Mouse (Mus musculus) midbrain, postnatal 0 days (tissue): ENCODE measurements at regions not wholly inside any gene's neighbourhood (a gene's known extent, or its start where the extent isn't known, plus 50 kb on each side); places are given as distances from the start of the nearest gene placed in this dataset.

ENCODE experiments used
- ATAC-seq: fragments of 200-750 bp; cut with Nextera tagmentation; 2 replicates; pipeline ENCODE4 v1.8.0; 2017; ENCODE audit warnings: moderate number of reproducible peaks, mild to moderate bottlenecking, moderate TSS enrichment, moderate library complexity; ENCODE audit not compliant: low FRiP score
- DNase-seq: peaks from one replicate; pipeline ENCODE4 v3.0.0-alpha.2; 2015; ENCODE audit warnings: low spot score
- H3K27ac ChIP-seq: fragments of 300-500 bp; sonication (generic); 2 replicates; pipeline ENCODE4 v1.5.1; 2014; ENCODE audit warnings: low read depth, mild to moderate bottlenecking, low read length, mixed read lengths
- H3K27me3 ChIP-seq: fragments of 300-500 bp; sonication (generic); 2 replicates; pipeline ENCODE4 v1.6.1; 2014; ENCODE audit warnings: low read length, control low read depth, mixed read lengths; ENCODE audit not compliant: insufficient read depth
- H3K36me3 ChIP-seq: fragments of 300-500 bp; sonication (generic); 2 replicates; pipeline ENCODE4 v1.6.1; 2014; ENCODE audit warnings: low read length, control low read depth, mixed read lengths; ENCODE audit not compliant: insufficient read depth
- H3K4me1 ChIP-seq: fragments of 300-500 bp; sonication (generic); 2 replicates; pipeline ENCODE4 v1.6.1; 2014; ENCODE audit warnings: mild to moderate bottlenecking, control low read depth, antibody characterized with exemption, low read length, mixed read lengths; ENCODE audit not compliant: insufficient read depth
- H3K4me2 ChIP-seq: fragments of 300-500 bp; sonication (generic); 2 replicates; pipeline ENCODE4 v1.6.1; 2014; ENCODE audit warnings: low read depth, mild to moderate bottlenecking, low read length, mixed read lengths; ENCODE audit not compliant: poor library complexity, severe bottlenecking
- H3K4me3 ChIP-seq: fragments of 300-500 bp; sonication (generic); 2 replicates; pipeline ENCODE4 v1.5.1; 2014; ENCODE audit warnings: low read depth, mild to moderate bottlenecking, low read length, moderate library complexity
- H3K9ac ChIP-seq: fragments of 300-500 bp; sonication (generic); replicated peaks from 2 replicates; pipeline ENCODE4 v1.6.1; 2014; ENCODE audit warnings: mild to moderate bottlenecking, low read length, moderate library complexity, mixed read lengths; ENCODE audit not compliant: poor library complexity, severe bottlenecking
- H3K9me3 ChIP-seq: fragments of 300-500 bp; sonication (generic); 2 replicates; pipeline ENCODE4 v1.6.1; 2016; ENCODE audit warnings: low read length, control low read depth
- CTCF ChIP-seq: IDR thresholded peaks from 2 replicates; pipeline ENCODE4 v1.5.1; 2016; ENCODE audit warnings: antibody characterized with exemption, mild to moderate bottlenecking
- WGBS: fragments of 180-500 bp; shearing (Covaris S2); extraction: QIAGEN DNeasy Blood & Tissue Kit; methylation state at CpG from one replicate; pipeline ENCODE4 v1.1.7; 2014; 5-methylcytosine and 5-hydroxymethylcytosine counted together

DNA sequence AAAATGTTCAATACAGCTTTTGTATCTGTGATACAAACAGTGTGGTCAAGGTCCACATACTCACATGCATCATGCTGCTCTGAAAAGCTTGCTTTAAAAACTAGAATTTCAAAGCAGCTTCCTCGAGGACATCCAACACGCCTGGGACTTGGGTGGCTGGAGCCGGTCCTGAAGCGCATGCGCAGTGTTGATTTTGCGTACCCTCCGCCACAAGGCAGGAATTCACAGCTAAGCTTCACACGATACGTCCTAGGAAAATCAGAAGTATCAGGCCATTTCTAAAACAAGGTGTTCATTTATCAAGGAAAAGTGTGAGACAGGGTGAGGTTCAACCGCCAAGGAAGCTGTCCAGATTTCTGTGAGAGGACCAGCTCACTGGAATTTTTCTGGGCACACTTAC is 202.1 kb upstream of the Daam1 start:
- Histone ChIP-seq H3K4me2 (no peak overlapping the region), H3K4me3 (no peak overlapping the region), H3K9ac (no peak overlapping the region), H3K27me3 (no peaks in the 10 kb centered on the region), H3K9me3 (no peaks in the 10 kb centered on the region), H3K36me3 (no peaks in the 10 kb centered on the region), H3K27ac (no peak overlapping the region), H3K4me1 (no peaks in the 10 kb centered on the region)
- DNase-seq: no peak
- ATAC-seq: no peak
- TF ChIP-seq CTCF: no peak
- 81% methylated on average over 10 of the region's 10 CpGs for WGBS

DNA sequence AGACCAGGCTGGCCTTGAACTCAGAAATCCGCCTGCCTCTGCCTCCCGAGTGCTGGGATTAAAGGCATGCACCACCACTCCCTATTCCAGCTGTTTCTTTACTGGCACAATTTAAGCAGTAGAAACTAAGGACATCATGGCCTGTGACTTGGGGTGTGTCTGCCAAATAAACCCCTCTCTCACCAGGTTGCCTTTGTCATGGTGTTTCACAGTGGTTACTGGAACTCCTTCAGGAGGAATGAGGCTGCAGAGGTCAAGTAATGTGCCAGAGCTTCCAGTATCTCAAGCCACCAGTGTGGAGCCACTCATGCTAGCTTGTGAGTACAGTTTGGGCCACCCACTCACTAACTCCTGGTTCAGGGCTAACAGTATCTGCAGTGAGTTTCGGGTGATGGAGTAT is 200.5 kb upstream of the Daam1 start:
- H3K4me1 ChIP-seq: no peaks in the 10 kb centered on the region
- DNase-seq (no peak), ATAC-seq (no peak)
- TF ChIP-seq CTCF: no peak
- no peaks in the 10 kb centered on the region for H3K27me3 ChIP-seq
- WGBS: 93% methylated on average over 3 of the region's 3 CpGs
- H3K36me3 ChIP-seq: no peaks in the 10 kb centered on the region
- H3K9ac ChIP-seq: no peak overlapping the region
- H3K4me3 ChIP-seq: no peak overlapping the region
- H3K27ac ChIP-seq: no peak overlapping the region
- no peak overlapping the region for H3K4me2 ChIP-seq
- H3K9me3 ChIP-seq: no peaks in the 10 kb centered on the region

- Histone ChIP-seq H3K9me3 (no peaks in the 10 kb centered on the region), H3K4me3 (no peak overlapping the region), H3K27ac (no peak overlapping the region), H3K4me2 (no peak overlapping the region), H3K9ac (no peak overlapping the region), H3K27me3 (no peaks in the 10 kb centered on the region), H3K4me1 (peaks cover 5% of the 10 kb centered on the region; the same call in 1 of the 2 replicates), H3K36me3 (no peaks in the 10 kb centered on the region)
- ATAC-seq (no peak), DNase-seq (no peak)
- no peak for TF ChIP-seq CTCF
- 76% methylated on average over 6 of the region's 6 CpGs for WGBS
Measured at GRCm38 (mm10) chr12:71636300-71636699, 194.6 kb upstream of the Daam1 start.

DNA sequence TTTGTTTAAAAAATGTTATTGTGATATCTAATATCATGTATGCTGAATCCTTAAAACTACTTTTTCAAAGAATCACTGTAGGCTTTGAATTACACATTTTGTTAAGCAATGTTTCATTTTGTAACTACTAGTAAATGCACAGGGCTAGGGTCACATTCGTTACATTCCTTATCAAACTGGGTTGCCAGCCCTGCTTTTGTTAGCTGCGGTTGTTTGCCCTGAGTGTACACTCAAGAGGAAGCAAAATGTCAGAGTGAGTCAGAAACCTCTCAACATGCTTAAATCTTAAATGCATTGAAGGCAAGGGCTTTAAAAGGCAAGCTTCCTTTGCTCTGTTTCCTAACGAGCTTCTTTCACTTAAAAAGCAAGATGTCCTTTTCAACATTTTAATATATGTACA is 193.6 kb upstream of the Daam1 start:
- no peak for DNase-seq
- 82% methylated on average over 3 of the region's 3 CpGs for WGBS
- no peak for TF ChIP-seq CTCF

DNA sequence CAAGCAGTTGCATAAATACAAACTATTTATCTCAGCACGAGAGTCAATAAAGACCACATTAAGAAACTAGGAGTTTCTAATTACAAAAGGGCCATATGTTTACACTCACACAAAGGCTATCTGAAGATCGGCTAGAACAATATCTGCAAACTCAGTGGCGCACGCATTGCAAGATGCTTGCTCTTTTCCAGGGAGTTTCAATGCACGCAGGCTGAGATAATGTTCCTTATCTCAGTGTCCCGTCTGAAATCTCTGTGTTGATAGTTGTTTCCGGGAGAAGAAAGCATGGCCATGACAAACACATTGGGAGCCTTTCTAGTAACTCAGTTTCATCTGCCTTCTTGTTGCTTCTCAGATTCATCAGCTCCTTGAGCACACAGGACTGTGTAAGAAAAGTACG is 192.6 kb upstream of the Daam1 start:
- peaks cover 5% of the 10 kb centered on the region; the same call in 1 of the 2 replicates for H3K4me1 ChIP-seq
- no peak for DNase-seq
- no peak overlapping the region for H3K27ac ChIP-seq
- TF ChIP-seq CTCF: no peak
- H3K9me3 ChIP-seq: no peaks in the 10 kb centered on the region
- WGBS: 58% methylated on average over 8 of the region's 8 CpGs
- no peaks in the 10 kb centered on the region for H3K36me3 ChIP-seq
- H3K4me2 ChIP-seq: no peak overlapping the region
- no peak overlapping the region for H3K4me3 ChIP-seq
- ATAC-seq: no peak
- H3K27me3 ChIP-seq: no peaks in the 10 kb centered on the region
- H3K9ac ChIP-seq: no peak overlapping the region

More for the DNA sequence above, 193.6 kb upstream of the Daam1 start:
- Histone ChIP-seq H3K27me3 (no peaks in the 10 kb centered on the region), H3K9me3 (no peaks in the 10 kb centered on the region), H3K4me1 (peaks cover 5% of the 10 kb centered on the region; the same call in 1 of the 2 replicates), H3K27ac (no peak overlapping the region), H3K36me3 (no peaks in the 10 kb centered on the region), H3K4me3 (no peak overlapping the region), H3K4me2 (no peak overlapping the region), H3K9ac (no peak overlapping the region)
- no peak for ATAC-seq

DNA sequence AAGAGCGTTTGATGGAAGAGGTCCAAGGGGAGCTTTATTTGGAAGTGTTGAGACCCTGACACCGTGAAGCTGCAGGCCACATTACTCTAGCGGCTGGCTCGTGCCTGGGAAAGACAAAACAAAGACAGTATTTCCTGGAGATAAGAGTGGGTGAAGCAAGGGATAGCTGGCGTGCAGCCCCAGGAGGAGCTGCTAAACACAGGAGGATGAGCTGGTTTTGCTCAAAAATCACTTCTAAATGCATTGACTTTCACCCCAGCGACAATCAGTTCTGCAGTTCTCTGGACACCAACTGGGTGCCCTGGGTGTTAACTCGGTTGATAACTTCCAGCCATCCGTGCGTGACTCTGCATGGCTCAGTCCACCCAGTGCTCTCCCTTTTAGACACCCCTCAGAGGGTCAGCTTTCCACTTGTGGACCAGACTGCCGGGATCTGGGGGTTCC is 190.8 kb upstream of the Daam1 start:
- Histone ChIP-seq H3K4me1 (peaks cover 5% of the 10 kb centered on the region; the same call in 1 of the 2 replicates), H3K36me3 (no peaks in the 10 kb centered on the region), H3K27me3 (no peaks in the 10 kb centered on the region), H3K9me3 (no peaks in the 10 kb centered on the region), H3K9ac (no peak overlapping the region), H3K4me3 (no peak overlapping the region), H3K27ac (no peak overlapping the region), H3K4me2 (no peak overlapping the region)
- TF ChIP-seq CTCF: no peak
- WGBS: 47% methylated on average over 10 of the region's 10 CpGs
- peak; percentile 31 for DNase-seq
- ATAC-seq: no peak
